Mouse (Mus musculus): ENCODE results near the gene Rptor. TPM values are rescaled to one million over a fixed set of nuclear protein-coding genes. Genes with fewer than 3 reads are reported as not detected.

The Rptor gene
- polyA plus RNA-seq, 1 experiment = 26.3 TPM

DNA sequence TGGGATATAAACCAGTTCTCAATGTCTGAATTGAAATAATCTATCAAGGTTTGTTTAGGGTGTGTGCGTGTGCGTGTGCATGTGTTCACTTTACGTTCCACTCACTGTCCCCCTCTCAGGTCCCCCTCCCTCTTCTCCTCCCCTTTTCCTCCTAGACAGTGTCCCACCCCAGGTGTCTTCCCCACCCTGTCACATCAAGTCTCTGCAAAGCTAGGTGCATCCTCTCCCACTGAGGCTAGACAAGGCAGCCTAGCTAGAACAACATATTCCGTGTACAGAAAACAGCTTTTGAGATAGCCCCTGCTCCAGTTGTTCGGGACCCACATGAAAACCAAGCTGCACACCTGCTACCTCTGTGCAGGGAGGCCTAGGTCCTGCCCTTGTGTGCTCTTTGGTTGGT, 245.5 kb downstream of the Rptor start:
- DNase-seq (ENCODE audit: low read depth) = no peak

DNA sequence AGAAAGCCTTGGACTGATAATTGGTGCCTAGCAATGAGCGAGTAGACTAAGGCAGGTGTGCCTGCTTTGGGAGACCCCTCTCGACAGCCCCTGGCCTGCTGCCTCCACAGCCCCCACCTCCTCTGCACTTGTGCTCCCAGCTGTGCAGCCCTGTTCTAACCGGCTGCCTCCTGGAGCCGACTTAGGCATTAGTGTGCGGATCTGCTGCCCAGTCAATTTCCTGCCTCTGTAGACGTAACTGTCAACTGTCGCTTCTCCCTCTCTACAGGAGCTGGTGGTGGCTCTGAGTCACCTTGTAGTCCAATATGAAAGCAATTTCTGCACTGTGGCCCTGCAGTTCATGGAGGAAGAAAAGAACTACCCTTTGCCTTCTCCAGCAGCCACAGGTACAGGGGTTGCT, 253.3 kb downstream of the Rptor start:
- DNase-seq (ENCODE audit: low read depth) = no peak

DNA sequence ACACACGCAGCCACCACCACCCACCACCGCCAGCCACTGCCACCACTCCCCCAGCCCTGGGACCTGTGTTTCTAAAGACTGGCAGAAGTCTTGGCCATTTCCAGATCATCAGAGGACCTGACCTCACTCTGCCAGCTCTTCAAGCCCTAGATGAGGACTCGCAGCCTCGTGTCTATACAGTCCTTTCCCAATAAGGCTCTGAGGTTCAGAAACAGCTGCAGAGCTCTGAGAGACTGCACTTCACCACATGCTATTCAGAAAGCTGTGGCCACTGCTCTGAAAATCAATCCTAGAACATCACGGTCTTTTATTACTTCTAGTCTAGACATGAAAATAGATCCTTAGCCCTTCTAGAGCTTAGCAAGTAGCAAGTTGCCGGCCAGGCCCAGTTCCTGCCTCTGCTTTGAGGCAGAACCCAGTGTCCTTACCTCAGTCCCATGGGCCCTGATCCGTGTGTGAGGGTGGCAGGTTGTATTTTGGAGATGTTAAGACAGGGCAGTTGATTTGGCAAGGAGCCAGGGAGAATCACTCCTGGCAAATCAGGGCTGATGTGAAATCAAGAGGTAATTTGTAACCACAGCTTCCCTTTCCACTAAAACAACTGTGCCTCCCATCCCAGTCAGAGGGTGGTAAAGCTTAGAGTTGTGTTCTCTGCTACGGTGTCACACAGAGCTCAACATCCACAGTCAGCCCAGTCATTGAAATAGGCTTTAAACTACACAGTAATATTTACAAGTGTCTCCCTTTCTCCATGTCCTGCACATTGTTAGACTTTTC, 260.0 kb downstream of the Rptor start:
- no peak for DNase-seq (ENCODE audit: low read depth)

GRCm38 (mm10) chr11:119863421-119863821, 260.7 kb downstream of the Rptor start:
- DNase-seq (ENCODE audit: low read depth) = no peak

DNA sequence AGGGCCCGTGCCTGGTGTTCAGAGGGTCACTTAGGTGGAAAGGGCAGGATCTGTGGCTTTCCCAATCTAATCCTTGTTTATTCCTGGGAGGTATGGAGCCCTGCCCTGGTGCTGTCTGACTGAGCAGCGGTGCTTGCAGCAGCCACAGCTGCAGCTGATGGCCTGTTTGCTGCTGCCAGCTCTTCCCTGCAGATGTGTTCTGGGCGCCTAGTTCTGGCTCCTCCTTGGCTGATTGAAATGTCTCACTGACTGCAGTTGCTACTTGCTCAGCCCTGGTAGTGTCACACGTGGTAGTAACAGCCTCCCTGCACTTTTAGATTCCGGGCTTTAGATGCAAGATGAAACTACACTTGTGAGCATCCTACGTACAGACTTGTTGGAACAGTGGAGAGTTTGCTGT, 264.1 kb downstream of the Rptor start:
- DNase-seq (ENCODE audit: low read depth) = no peak

DNA sequence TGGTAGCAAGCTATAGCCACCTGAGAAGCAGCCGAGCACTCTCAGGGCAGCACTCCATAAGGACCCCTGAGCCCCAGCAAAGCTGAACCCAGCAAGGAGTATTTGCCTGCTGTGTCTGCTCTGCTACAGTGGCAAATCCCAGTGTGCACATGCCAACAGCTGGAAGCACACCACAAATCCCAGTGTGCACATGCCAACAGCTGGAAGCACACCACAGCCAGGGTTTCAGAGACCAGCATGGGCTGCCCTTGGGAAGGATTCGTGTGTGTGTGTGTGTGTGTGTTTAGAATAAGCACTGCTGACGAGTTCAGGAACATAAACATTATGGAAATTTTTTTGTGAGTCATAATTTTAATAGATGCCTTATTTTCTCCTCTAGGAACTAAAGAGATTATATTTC, 265.4 kb downstream of the Rptor start:
- no peak for DNase-seq (ENCODE audit: low read depth)

- no peak for DNase-seq (ENCODE audit: low read depth)
Measured at GRCm38 (mm10) chr11:119868556-119868955, 265.9 kb downstream of the Rptor start.

- no peak for DNase-seq (ENCODE audit: low read depth)
Measured at GRCm38 (mm10) chr11:119871141-119871540, 268.4 kb downstream of the Rptor start.

- DNase-seq (ENCODE audit: low read depth) = no peak
Measured at GRCm38 (mm10) chr11:119873643-119874042, 270.9 kb downstream of the Rptor start.

DNA sequence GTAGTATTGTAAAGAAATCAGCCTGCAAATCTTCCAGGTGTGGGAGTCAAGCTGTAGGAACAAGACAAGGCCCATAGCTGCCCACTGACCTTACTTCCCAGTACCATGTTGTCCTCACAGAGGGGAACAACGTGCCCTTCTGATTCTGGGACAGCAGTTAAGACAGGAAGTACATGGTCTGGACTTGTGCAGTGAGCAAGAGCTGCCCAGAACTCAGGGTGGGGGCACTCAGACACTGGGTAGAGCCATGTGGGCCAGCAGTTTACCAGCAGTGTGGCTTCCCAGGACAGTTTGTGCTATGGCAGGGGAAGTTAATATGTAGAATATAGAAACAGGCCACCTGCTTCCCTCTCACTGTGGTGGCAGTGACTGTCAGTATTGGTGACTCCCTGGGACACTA, 272.1 kb downstream of the Rptor start:
- DNase-seq (ENCODE audit: low read depth) = no peak

- DNase-seq (ENCODE audit: low read depth) = no peak
Measured at GRCm38 (mm10) chr11:119875685-119876084, 273.0 kb downstream of the Rptor start.

GRCm38 (mm10) chr11:119877124-119877523, 274.4 kb downstream of the Rptor start:
- no peak for DNase-seq (ENCODE audit: low read depth)

GRCm38 (mm10) chr11:119879573-119879972, 276.9 kb downstream of the Rptor start:
- no peak for DNase-seq (ENCODE audit: low read depth)

DNA sequence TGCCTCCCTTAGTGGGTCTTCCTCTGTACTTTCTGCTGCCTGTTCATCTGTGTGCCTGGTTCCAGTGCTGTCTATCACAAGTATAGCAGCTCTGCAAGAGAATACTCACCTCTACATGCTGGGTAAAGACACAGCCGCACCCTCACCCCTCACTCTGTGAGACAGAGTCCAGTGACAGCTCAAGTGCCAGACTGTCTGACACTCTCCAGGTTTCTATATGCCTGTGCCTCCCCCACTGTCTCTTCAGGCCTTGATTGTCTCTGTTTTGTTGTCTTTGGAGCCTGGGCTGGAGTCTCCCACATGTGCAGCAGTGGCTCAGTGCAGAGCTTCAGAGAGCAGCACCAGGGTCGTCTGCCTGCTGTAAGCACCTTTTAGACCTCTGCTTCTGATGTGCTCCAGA, 280.9 kb downstream of the Rptor start:
- no peak for DNase-seq (ENCODE audit: low read depth)

DNA sequence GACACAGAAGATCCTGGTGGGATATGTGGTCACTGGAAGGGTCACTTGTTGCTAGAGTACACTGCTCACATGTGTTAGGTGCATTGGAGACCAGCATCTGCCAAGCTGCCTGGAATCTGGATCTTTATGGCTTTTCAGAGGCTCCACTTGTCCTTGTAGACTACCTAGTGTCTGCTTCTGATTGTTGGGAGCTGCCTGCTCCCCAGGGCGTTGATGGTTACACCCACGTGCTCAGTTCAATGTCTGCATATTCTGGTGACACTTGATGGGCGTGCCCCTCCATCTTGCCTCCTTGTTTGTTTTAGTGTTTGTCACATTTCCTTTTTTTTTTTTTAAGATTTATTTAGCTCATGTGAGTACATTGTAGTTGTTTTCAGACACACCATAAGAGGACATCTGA, 287.3 kb downstream of the Rptor start:
- DNase-seq (ENCODE audit: low read depth) = no peak

- no peak for DNase-seq (ENCODE audit: low read depth)
Measured at GRCm38 (mm10) chr11:119891601-119892215, 289.0 kb downstream of the Rptor start.

- DNase-seq (ENCODE audit: low read depth) = no peak
Measured at GRCm38 (mm10) chr11:119893667-119894236, 291.0 kb downstream of the Rptor start.

DNA sequence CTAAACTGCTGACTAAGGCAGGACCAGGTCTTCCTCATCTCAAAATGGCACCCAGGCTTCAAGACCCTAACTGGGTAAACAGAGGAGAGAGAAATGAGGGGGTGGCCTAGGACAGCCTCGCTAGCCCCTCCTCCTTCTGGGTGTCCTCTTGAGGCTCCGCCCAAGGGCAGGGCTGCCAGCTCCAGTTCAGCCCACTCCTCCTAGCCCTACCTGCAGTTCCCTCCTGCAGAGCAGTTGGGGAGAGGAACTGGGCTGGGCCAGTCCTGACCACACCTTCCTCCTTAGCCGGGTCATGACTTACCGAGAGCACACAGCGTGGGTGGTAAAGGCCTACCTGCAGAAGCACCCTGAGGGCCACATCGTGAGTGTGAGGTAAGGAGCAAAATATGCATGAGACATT, 291.9 kb downstream of the Rptor start:
- DNase-seq (ENCODE audit: low read depth) = peak; percentile 45

DNA sequence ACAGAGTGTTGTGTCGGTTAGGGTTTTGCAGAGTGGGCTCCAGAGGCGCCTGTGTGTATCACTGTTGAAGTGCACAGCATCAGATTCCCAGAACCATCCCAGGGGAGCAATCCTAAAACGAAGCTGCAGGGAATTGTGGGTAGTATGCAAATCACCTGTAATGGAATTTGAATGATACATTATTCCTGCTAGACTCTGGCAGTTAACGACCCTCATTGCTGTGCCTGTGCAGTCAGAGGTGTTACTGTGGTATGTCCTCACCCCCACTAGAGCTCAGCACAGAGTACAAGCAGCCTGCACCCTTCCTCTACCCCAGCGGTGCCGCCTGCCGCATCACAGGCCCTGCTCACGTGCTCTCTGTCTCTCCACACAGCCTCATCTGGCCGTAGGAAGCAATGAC, 294.3 kb downstream of the Rptor start:
- no peak for DNase-seq (ENCODE audit: low read depth)

GRCm38 (mm10) chr11:119898976-119899375, 296.3 kb downstream of the Rptor start:
- DNase-seq (ENCODE audit: low read depth) = no peak

DNA sequence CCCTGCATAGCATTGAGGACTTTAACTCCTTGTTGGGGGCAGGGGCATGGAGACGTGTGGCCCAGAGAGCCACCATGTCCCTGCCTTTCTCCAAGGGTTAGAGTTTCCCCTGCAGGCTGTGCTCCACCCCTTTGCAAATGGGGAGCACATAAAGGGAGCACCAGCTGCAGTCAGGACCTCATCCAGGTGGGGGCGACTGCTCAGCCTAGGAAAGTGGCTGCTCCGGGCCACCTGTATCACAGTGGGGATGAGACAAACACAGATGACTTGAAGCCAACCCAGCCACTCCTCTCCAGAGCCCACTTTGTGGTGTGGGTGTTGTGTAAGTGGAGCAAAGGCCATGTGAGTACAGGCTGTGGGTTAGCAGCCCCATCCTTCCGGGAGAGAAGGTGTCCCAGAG, 298.5 kb downstream of the Rptor start:
- DNase-seq (ENCODE audit: low read depth) = no peak

GRCm38 (mm10) chr11:119902891-119903290, 300.2 kb downstream of the Rptor start:
- no peak for DNase-seq (ENCODE audit: low read depth)

DNA sequence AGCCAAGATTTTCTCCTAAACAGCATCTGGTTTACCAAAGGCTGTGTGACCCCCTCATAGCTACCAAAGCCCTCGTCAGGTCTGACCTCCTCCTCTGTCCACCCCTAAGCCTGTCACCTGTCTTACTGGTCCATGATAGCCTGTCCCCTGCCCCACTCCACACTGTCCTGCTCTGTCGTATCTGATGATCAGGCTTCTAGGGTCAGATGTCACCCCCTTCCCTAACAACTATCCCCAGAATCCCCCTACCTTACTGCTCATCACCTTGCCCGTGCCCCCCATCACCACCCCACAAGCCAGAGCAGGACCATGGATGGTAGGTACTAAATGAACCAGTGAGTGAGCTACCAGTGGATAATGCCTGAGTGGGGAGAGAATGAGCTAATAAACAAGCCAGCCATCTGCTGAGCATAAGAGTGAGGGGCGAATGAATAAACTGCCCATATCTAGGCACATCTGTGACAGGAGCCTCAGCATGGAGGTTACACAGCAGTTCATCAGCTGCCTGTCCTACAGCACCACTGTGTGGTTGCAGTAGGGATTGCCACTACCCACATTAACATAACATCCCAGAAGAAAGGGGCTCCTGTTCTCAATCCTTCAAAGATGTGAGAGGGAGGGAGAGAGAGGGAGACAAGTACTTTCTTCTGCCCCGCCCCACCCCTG, 302.0 kb downstream of the Rptor start:
- no peak for DNase-seq (ENCODE audit: low read depth)

Data from gonadal fat pad, adult 2 months (tissue).